Mouse (Mus musculus): ENCODE results near the gene Basp1. TPM values are rescaled to one million over a fixed set of nuclear protein-coding genes. Genes with fewer than 3 reads are reported as not detected.

The Basp1 gene
- polyA plus RNA-seq, 2 experiments: 1.6 to 3.8 TPM

DNA sequence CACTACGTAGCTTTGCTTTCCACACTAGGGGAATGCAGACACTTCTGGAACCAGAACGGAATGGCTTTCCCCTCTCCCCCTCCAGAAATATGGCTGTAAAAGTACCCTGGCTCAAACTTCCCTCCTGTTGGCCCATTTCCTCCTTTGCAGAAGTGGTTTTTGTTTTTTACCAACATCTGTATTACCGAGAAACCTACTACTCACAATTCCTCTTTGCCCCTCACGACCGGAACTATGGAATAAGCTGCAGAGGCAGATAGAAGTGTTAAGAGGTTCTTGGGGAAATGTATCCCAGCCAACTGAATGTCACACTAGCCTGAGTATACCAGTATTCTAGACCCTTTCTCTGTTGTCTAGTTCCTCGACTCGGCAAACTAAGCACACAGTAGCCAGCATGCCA lies 9.7 kb downstream of the Basp1 start:
- no peak for DNase-seq (ENCODE audit: low read depth in 3 of 3, low spot score in 3 of 3)
- 59% methylated on average over 7 of the region's 7 CpGs for WGBS (ENCODE audit: insufficient replicate concordance)
- H3K9me3 ChIP-seq (ENCODE audit: control insufficient read depth, low read length): no peaks in the 10 kb centered on the region
- H3K27ac ChIP-seq: no peak overlapping the region
- no peaks in the 10 kb centered on the region for H3K4me1 ChIP-seq (replicated peaks; ENCODE audit: control insufficient read depth in 2 of 2, insufficient read depth in 2 of 2, low read length in 1 of 2)
- no peaks in the 10 kb centered on the region for H3K27me3 ChIP-seq (ENCODE audit: control insufficient read depth, insufficient read depth, low read length)
- H3K36me3 ChIP-seq (replicated peaks; ENCODE audit: control insufficient read depth, insufficient read depth, low read depth): no peaks in the 10 kb centered on the region
- no peak overlapping the region for H3K9ac ChIP-seq (replicated peaks)
- no peak overlapping the region for H3K4me3 ChIP-seq (ENCODE audit: insufficient read depth in 1 of 2, low read depth in 2 of 2, low read length in 2 of 2)
- ATAC-seq (ENCODE audit: insufficient read depth): no peak
- no peak overlapping the region for H3K4me2 ChIP-seq (ENCODE audit: low read depth)
- no peak for TF ChIP-seq EP300 (IDR thresholded peaks at IDR 0.05; ENCODE audit: low read depth)
- no peak for TF ChIP-seq CTCF (IDR thresholded peaks at IDR 0.05; ENCODE audit: low read depth)

DNA sequence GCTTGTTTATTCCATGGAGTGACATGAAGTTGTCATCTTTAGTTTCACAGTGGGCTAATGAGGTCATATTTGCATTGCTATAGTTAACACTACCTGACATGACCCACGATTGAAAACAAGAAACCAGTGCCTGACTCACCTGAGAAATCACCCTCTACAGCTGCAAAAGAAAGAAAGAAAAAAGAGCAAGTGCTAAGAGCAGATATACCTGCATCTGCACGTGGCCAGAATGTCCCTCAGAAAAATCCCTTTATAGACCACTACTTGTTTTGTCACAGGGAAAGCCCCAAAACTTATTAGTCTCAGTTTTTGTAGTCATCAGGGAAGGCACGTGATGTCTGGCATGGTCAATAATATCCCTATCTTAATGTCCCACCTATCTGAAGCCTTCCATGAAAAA lies 11.6 kb downstream of the Basp1 start:
- H3K27ac ChIP-seq: no peak overlapping the region
- no peaks in the 10 kb centered on the region for H3K27me3 ChIP-seq (ENCODE audit: control insufficient read depth, insufficient read depth, low read length)
- TF ChIP-seq EP300 (IDR thresholded peaks at IDR 0.05; ENCODE audit: low read depth) (no peak), CTCF (IDR thresholded peaks at IDR 0.05; ENCODE audit: low read depth) (no peak)
- H3K9ac ChIP-seq (replicated peaks): no peak overlapping the region
- H3K4me1 ChIP-seq (replicated peaks; ENCODE audit: control insufficient read depth in 2 of 2, insufficient read depth in 2 of 2, low read length in 1 of 2): no peaks in the 10 kb centered on the region
- ATAC-seq (ENCODE audit: insufficient read depth): no peak
- H3K9me3 ChIP-seq (ENCODE audit: control insufficient read depth, low read length): no peaks in the 10 kb centered on the region
- no peak overlapping the region for H3K4me3 ChIP-seq (ENCODE audit: insufficient read depth in 1 of 2, low read depth in 2 of 2, low read length in 2 of 2)
- no peaks in the 10 kb centered on the region for H3K36me3 ChIP-seq (replicated peaks; ENCODE audit: control insufficient read depth, insufficient read depth, low read depth)
- H3K4me2 ChIP-seq (ENCODE audit: low read depth): no peak overlapping the region
- 43% methylated on average over 3 of the region's 3 CpGs for WGBS (ENCODE audit: insufficient replicate concordance)
- no peak for DNase-seq (ENCODE audit: low read depth in 3 of 3, low spot score in 3 of 3)

DNA sequence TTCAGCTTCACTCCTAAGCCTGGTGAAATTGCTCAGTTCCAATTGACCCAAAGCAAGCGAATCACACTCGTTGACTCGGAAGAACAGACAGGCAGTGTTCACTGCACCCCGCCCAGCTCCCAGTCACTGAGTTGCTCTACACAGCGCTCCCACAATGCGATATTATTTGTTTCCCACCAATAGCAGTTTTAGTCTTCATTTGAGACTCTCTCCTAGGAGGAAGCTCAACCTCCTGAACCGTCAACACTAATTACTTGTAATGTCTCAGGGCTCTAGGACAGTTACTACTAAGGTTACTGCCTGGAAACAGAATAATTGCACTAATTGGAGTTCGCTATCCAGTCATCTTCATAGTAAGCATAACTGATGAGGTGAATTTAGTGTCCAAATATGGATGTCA lies 13.3 kb downstream of the Basp1 start:
- Histone ChIP-seq H3K27me3 (ENCODE audit: control insufficient read depth, insufficient read depth, low read length) (no peaks in the 10 kb centered on the region), H3K9ac (replicated peaks) (no peak overlapping the region), H3K4me3 (ENCODE audit: insufficient read depth in 1 of 2, low read depth in 2 of 2, low read length in 2 of 2) (no peak overlapping the region), H3K36me3 (replicated peaks; ENCODE audit: control insufficient read depth, insufficient read depth, low read depth) (no peaks in the 10 kb centered on the region), H3K4me2 (ENCODE audit: low read depth) (no peak overlapping the region), H3K4me1 (replicated peaks; ENCODE audit: control insufficient read depth in 2 of 2, insufficient read depth in 2 of 2, low read length in 1 of 2) (no peaks in the 10 kb centered on the region), H3K27ac (no peak overlapping the region), H3K9me3 (ENCODE audit: control insufficient read depth, low read length) (no peaks in the 10 kb centered on the region)
- no peak for TF ChIP-seq CTCF (IDR thresholded peaks at IDR 0.05; ENCODE audit: low read depth)
- TF ChIP-seq EP300 (IDR thresholded peaks at IDR 0.05; ENCODE audit: low read depth): no peak
- 71% methylated on average over 8 of the region's 8 CpGs for WGBS (ENCODE audit: insufficient replicate concordance)
- DNase-seq (ENCODE audit: low read depth in 3 of 3, low spot score in 3 of 3): no peak
- no peak for ATAC-seq (ENCODE audit: insufficient read depth)

DNA sequence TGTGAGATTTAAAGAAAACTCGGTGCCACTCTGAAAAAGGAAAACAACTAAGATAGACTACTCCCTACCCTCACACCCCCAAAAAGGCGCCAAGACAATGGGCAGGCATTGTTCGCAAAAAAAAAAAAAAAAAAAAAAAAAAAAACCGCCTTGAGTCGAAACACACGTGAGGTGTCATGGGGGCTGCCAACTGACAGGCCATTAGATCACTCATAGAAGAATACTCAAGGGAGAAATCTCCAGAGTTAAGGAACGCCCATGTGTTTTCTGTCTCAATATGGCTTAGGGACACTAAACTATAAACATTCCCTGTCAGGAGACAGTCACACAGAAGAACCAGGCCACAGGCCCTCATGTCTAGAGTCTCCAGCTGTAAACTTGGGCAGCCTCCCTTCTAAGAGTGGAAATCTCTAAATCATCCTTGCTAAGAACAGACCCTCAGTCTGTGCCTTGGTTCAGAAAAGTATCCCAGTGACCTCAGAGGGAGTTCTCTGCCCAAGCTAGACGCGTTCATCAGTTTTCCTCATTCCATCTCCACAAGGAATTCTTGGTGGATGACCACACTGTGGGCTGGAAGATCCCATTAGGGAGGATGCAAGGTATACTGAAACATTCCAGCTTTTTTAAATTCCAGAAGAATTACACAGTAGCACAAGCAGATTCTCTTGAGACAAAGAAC lies 17.5 kb downstream of the Basp1 start:
- Histone ChIP-seq H3K4me2 (ENCODE audit: low read depth) (no peak overlapping the region), H3K27ac (no peak overlapping the region), H3K9me3 (ENCODE audit: control insufficient read depth, low read length) (no peaks in the 10 kb centered on the region), H3K4me1 (replicated peaks; ENCODE audit: control insufficient read depth in 2 of 2, insufficient read depth in 2 of 2, low read length in 1 of 2) (peaks cover 0 to 3% of the 10 kb centered on the region in 2 experiments; a peak in 2 of 4 replicates), H3K36me3 (replicated peaks; ENCODE audit: control insufficient read depth, insufficient read depth, low read depth) (no peaks in the 10 kb centered on the region), H3K27me3 (ENCODE audit: control insufficient read depth, insufficient read depth, low read length) (no peaks in the 10 kb centered on the region), H3K9ac (replicated peaks) (no peak overlapping the region), H3K4me3 (ENCODE audit: insufficient read depth in 1 of 2, low read depth in 2 of 2, low read length in 2 of 2) (no peak overlapping the region)
- ATAC-seq (ENCODE audit: insufficient read depth): no peak
- DNase-seq (ENCODE audit: low read depth in 3 of 3, low spot score in 3 of 3): no peak
- TF ChIP-seq EP300 (IDR thresholded peaks at IDR 0.05; ENCODE audit: low read depth) (no peak), CTCF (IDR thresholded peaks at IDR 0.05; ENCODE audit: low read depth) (no peak)
- WGBS (ENCODE audit: insufficient replicate concordance): 69% methylated on average over 9 of the region's 9 CpGs

DNA sequence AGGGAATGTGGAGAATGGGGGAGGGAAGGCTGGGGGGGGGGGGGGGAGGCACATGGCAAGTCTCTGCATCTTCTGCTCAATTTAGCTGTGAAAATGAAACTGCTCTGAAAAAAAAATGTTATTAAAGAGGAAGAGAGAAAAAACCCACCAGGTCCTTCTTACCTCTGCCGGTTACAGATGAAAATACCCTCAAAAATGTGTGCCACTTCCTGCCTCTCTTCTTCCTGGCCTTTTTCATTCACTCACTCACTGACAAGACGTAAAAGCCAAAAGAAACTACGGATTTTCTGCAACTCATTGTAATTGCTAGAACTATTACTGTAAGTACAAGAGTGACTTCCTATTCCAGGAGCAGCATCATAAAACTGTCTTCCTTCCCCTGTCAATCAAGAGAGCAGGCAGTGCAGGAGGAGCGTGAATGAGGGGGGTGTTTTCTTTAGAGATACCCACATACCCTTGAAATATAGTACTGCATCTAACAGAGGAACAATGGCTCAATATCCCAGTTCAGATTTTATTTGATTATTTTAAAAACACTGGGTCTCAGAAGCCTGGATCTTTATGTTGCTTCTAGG lies 21.0 kb downstream of the Basp1 start:
- Histone ChIP-seq H3K9ac (replicated peaks) (no peak overlapping the region), H3K36me3 (replicated peaks; ENCODE audit: control insufficient read depth, insufficient read depth, low read depth) (no peaks in the 10 kb centered on the region), H3K4me3 (ENCODE audit: insufficient read depth in 1 of 2, low read depth in 2 of 2, low read length in 2 of 2) (no peak overlapping the region), H3K27me3 (ENCODE audit: control insufficient read depth, insufficient read depth, low read length) (no peaks in the 10 kb centered on the region), H3K4me2 (ENCODE audit: low read depth) (no peak overlapping the region), H3K27ac (no peak overlapping the region), H3K9me3 (ENCODE audit: control insufficient read depth, low read length) (no peaks in the 10 kb centered on the region), H3K4me1 (replicated peaks; ENCODE audit: control insufficient read depth in 2 of 2, insufficient read depth in 2 of 2, low read length in 1 of 2) (peaks cover 0 to 5% of the 10 kb centered on the region in 2 experiments; a peak in 2 of 4 replicates)
- DNase-seq (ENCODE audit: low read depth in 3 of 3, low spot score in 3 of 3) (no peak), ATAC-seq (ENCODE audit: insufficient read depth) (no peak)
- TF ChIP-seq EP300 (IDR thresholded peaks at IDR 0.05; ENCODE audit: low read depth) (no peak), CTCF (IDR thresholded peaks at IDR 0.05; ENCODE audit: low read depth) (no peak)
- 37% methylated on average over 4 of the region's 4 CpGs for WGBS (ENCODE audit: insufficient replicate concordance)

Data from liver, embryonic 14.5 days (tissue).